19 mouse cellular contexts compared by ENCODE assay signal in the genomic region with DNA sequence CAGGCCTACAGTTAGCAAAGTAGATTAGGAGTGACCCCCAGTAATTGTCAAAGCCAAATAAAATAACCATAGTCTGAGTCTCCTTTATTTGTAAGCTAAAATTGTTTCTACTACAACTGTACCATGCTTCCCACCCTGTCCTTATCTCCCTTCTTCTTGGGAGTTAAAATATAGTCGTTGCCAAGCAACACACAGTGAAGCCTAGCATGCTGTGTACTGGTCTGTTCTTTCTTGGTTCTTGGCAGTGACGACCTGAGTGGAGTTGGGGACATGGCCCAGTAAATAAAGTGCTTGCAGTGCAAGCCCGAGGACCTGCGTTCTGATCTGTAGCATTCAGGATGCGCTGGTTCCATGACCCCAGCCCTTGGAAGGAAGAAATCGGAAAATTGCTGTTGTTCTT.
DNase-seq lines count a peak whose midpoint lies in the region; ATAC-seq lines count a peak whose summit lies in the region.
"Had no signal": no experiment of that assay in that cellular context is flagged by ENCODE, and none has a peak within 500 bp of the region (broad histone marks: within the 10 kb centered on the region; RNA-seq: fewer than 3 reads in every experiment).

No protein-coding gene starts in this region.

- DNase-seq in frontal cortex, postnatal 36 days (ENCODE audit: low spot score in 2 of 2): no peak
- no peak for DNase-seq in heart, adult 11 months
- DNase-seq in heart, postnatal 4 days: peak; percentile 8
- DNase-seq in heart, adult 8-10 months (ENCODE audit: low spot score): no peak
- DNase-seq in kidney, postnatal 25 days: no peak
- DNase-seq: adrenal gland, adult 2 months; adrenal gland, postnatal 25 days; cerebellum, adult 8-10 months; gastrocnemius, postnatal 14 days; kidney, adult 2 months; kidney, postnatal 14 days had no signal

- no peak overlapping the region for H3K27ac ChIP-seq in heart, embryonic 15.5 days
- H3K27ac ChIP-seq: embryonic facial prominence, embryonic 10.5 days; hindbrain, embryonic 13.5 days; hindbrain, postnatal 0 days; intestine, embryonic 15.5 days; kidney, embryonic 15.5 days had no signal

- peak; percentile 76 for ATAC-seq in frontal cortex, adult (ENCODE audit: low TSS enrichment)
- peak; percentile 69 for ATAC-seq in heart, embryonic 15.5 days (replicated peaks; ENCODE audit: insufficient number of reproducible peaks, insufficient read depth, low FRiP score, low read depth)
- ATAC-seq: forebrain, embryonic 14.5 days; hindbrain, postnatal 0 days; intestine, embryonic 15.5 days had no signal

- H3K36me3 ChIP-seq in heart, embryonic 15.5 days: no peaks in the 10 kb centered on the region
- H3K36me3 ChIP-seq: embryonic facial prominence, embryonic 10.5 days; hindbrain, embryonic 13.5 days; intestine, embryonic 15.5 days; kidney, embryonic 15.5 days had no signal

- no peak overlapping the region for H3K4me2 ChIP-seq in heart, embryonic 15.5 days
- H3K4me2 ChIP-seq: hindbrain, embryonic 13.5 days; intestine, embryonic 15.5 days; kidney, embryonic 15.5 days had no signal

- H3K27me3 ChIP-seq in heart, embryonic 15.5 days: no peaks in the 10 kb centered on the region
- H3K27me3 ChIP-seq: hindbrain, embryonic 13.5 days; intestine, embryonic 15.5 days; kidney, embryonic 15.5 days had no signal

- WGBS in heart, embryonic 15.5 days: 61% methylated on average over 6 of the region's 6 CpGs

- H3K9ac ChIP-seq in heart, embryonic 15.5 days: no peak overlapping the region
- H3K9ac ChIP-seq: hindbrain, embryonic 13.5 days; intestine, embryonic 15.5 days; kidney, embryonic 15.5 days had no signal

- H3K4me3 ChIP-seq in heart, embryonic 15.5 days: no peak overlapping the region
- H3K4me3 ChIP-seq: embryonic facial prominence, embryonic 10.5 days; hindbrain, embryonic 13.5 days; intestine, embryonic 15.5 days; kidney, embryonic 15.5 days had no signal

- H3K9me3 ChIP-seq in heart, embryonic 15.5 days (replicated peaks): no peaks in the 10 kb centered on the region
- H3K9me3 ChIP-seq: embryonic facial prominence, embryonic 10.5 days; hindbrain, embryonic 13.5 days; intestine, embryonic 15.5 days; kidney, embryonic 15.5 days had no signal

- 0 out of 2 replicates have a peak, but pooled peaks cover 6% of the 10 kb centered on the region for H3K4me1 ChIP-seq in heart, embryonic 15.5 days (replicated peaks)
- H3K4me1 ChIP-seq: hindbrain, embryonic 13.5 days; intestine, embryonic 15.5 days; kidney, embryonic 15.5 days had no signal
